Mouse (Mus musculus): ENCODE data around the gene Kdm5c.

DNA sequence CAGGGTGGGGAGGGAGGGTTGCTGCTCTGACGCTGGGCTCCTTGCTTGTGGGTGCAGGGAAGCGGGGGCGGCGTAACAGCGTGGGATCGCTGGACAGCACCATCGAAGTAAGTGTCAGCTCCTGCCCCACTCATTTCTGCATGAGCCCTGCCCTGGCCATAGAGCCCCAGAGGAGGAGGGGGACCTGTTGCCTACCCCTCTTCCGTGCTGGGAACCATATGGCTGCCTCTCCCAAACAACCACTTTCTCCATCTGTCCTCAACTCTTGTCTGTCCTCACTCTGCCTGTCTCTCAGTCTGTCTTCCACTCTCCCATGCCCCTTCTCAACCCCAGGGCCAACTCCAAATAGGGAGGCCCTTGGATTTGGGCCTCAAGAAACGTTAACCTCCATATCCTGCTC, 10.6 kb upstream of the Kdm5c start:
- TF ChIP-seq CTCF (IDR thresholded peaks at IDR 0.05; ENCODE audit: low read depth) = no peak
- no peak for TF ChIP-seq EP300 (optimal IDR thresholded peaks at IDR 0.05)
